Mouse (Mus musculus): ENCODE measurements around the gene Igfbpl1. TPM values are rescaled to one million over a fixed set of nuclear protein-coding genes. Genes with fewer than 3 reads are reported as not detected.
A peak's percentile ranks its signal among the peaks of the same experiment; 100 is the strongest.

The Igfbpl1 gene
- polyA plus RNA-seq, 1 experiment from 2014 or later: 0.04 TPM

- H3K9ac ChIP-seq (ENCODE audit: low read depth, low read length): no peak overlapping the region
- no peak for TF ChIP-seq CTCF (IDR thresholded peaks at IDR 0.05; ENCODE audit: low read depth)
- peaks cover 13% of the 10 kb centered on the region for H3K4me1 ChIP-seq (replicated peaks; ENCODE audit: insufficient read depth, low read length)
- 35% methylated on average over 11 of the region's 11 CpGs for WGBS
- H3K36me3 ChIP-seq (ENCODE audit: insufficient read depth, low read length): no peaks in the 10 kb centered on the region
- H3K4me2 ChIP-seq (ENCODE audit: low read length): no peak overlapping the region
- no peaks in the 10 kb centered on the region for H3K9me3 ChIP-seq (replicated peaks; ENCODE audit: low read length)
- H3K27me3 ChIP-seq (ENCODE audit: insufficient read depth, low read length): peaks cover 41% of the 10 kb centered on the region
- no peak for ATAC-seq (replicated peaks; ENCODE audit: low FRiP score, low read depth)
- H3K27ac ChIP-seq: no peak overlapping the region
- no peak for DNase-seq (ENCODE audit: low spot score)
- no peak overlapping the region for H3K4me3 ChIP-seq (replicated peaks; ENCODE audit: low read depth, low read length)
Measured at GRCm38 (mm10) chr4:45822781-45823575, 3.7 kb downstream of the Igfbpl1 start.

DNA sequence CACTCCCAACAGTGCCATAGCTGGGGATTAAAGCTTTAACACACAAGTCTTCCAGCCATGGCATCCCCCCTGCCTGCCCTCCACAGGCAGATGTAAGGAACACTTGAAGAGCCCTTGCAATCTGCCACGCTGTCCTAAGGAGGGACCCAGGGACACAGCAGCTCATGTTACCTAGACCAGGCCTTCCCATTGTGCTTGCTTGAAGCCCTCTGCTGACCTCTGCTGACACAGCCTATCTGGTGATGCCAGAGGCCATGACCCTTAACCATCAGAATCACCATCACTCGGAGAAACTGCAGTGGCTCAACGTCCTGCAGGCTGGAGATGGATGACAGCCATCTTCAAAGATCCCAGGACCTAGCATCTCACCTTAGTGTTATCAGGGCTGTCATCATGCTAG lies 4.7 kb downstream of the Igfbpl1 start:
- no peaks in the 10 kb centered on the region for H3K36me3 ChIP-seq (ENCODE audit: insufficient read depth, low read length)
- no peak for TF ChIP-seq CTCF (IDR thresholded peaks at IDR 0.05; ENCODE audit: low read depth)
- H3K27ac ChIP-seq: no peak overlapping the region
- H3K9me3 ChIP-seq (replicated peaks; ENCODE audit: low read length): no peaks in the 10 kb centered on the region
- H3K4me2 ChIP-seq (ENCODE audit: low read length): no peak overlapping the region
- ATAC-seq (replicated peaks; ENCODE audit: low FRiP score, low read depth): no peak
- H3K4me3 ChIP-seq (replicated peaks; ENCODE audit: low read depth, low read length): no peak overlapping the region
- H3K4me1 ChIP-seq (replicated peaks; ENCODE audit: insufficient read depth, low read length): peaks cover 13% of the 10 kb centered on the region
- H3K9ac ChIP-seq (ENCODE audit: low read depth, low read length): no peak overlapping the region
- H3K27me3 ChIP-seq (ENCODE audit: insufficient read depth, low read length): peaks cover 31% of the 10 kb centered on the region
- no peak for DNase-seq (ENCODE audit: low spot score)
- WGBS: 40% methylated on average over 3 of the region's 3 CpGs

- Histone ChIP-seq H3K9me3 (replicated peaks; ENCODE audit: low read length) (no peaks in the 10 kb centered on the region), H3K27ac (no peak overlapping the region), H3K4me2 (ENCODE audit: low read length) (peak overlapping the region; percentile 64), H3K4me1 (replicated peaks; ENCODE audit: insufficient read depth, low read length) (peaks cover 13% of the 10 kb centered on the region), H3K4me3 (replicated peaks; ENCODE audit: low read depth, low read length) (no peak overlapping the region; the same call in 1 of the 2 replicates), H3K27me3 (ENCODE audit: insufficient read depth, low read length) (peaks cover 16% of the 10 kb centered on the region), H3K9ac (ENCODE audit: low read depth, low read length) (no peak overlapping the region), H3K36me3 (ENCODE audit: insufficient read depth, low read length) (no peaks in the 10 kb centered on the region)
- 43% methylated on average over 8 of the region's 8 CpGs for WGBS
- peak; percentile 68 for DNase-seq (ENCODE audit: low spot score)
- no peak for ATAC-seq (replicated peaks; ENCODE audit: low FRiP score, low read depth)
- peak; percentile 90 for TF ChIP-seq CTCF (IDR thresholded peaks at IDR 0.05; ENCODE audit: low read depth)
Measured at GRCm38 (mm10) chr4:45820074-45820830, 6.5 kb downstream of the Igfbpl1 start.

DNA sequence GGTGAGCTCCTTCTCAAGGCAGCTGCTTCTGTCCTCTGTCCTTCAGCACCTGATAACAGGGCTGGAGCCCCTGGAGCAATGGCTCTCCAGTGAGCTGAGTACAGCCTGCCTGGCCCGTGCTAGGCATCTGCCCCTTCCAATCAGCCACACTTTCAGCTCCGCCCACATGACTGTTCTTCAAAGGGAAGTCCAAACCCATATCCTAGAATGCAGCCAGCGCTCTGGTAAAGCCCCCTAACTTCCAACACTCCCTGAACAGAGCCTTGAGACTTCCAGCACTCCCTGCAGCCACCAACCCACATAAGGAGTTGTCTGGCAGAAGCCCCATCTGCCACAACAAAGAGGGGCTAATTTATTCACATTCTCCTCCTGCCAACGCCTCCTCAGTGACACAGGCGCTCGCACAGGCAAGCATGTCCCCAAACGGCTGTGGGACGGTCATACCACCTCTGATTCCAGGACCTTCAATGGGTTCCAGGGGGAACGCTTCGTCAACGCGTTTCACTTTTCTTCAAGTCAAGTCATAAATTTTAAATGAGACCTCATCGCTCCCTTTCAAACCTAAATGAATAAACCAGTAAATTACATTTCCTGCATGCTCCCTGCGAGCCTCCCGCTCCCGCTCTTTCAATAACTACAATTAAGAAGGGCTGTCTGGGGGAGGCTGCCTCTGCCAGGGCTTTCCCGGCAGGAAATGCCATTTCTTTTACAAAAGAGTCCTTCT lies 7.4 kb downstream of the Igfbpl1 start:
- Histone ChIP-seq H3K36me3 (ENCODE audit: insufficient read depth, low read length) (no peaks in the 10 kb centered on the region), H3K4me3 (replicated peaks; ENCODE audit: low read depth, low read length) (peak overlapping the region; percentile 26), H3K27ac (0 out of 2 replicates have a peak overlapping the region, but pooled peaks have one; percentile 19), H3K9ac (ENCODE audit: low read depth, low read length) (0 out of 2 replicates have a peak overlapping the region, but pooled peaks have one; percentile 46), H3K9me3 (replicated peaks; ENCODE audit: low read length) (no peaks in the 10 kb centered on the region), H3K27me3 (ENCODE audit: insufficient read depth, low read length) (peaks cover 8% of the 10 kb centered on the region), H3K4me1 (replicated peaks; ENCODE audit: insufficient read depth, low read length) (peaks cover 13% of the 10 kb centered on the region), H3K4me2 (ENCODE audit: low read length) (peak overlapping the region; percentile 64)
- ATAC-seq (replicated peaks; ENCODE audit: low FRiP score, low read depth) (no peak), DNase-seq (ENCODE audit: low spot score) (peak; percentile 70)
- no peak for TF ChIP-seq CTCF (IDR thresholded peaks at IDR 0.05; ENCODE audit: low read depth)
- under 1% methylated on average over 17 of the region's 17 CpGs for WGBS

GRCm38 (mm10) chr4:45818814-45819207 lies 7.9 kb downstream of the Igfbpl1 start:
- Histone ChIP-seq H3K27me3 (ENCODE audit: insufficient read depth, low read length) (peaks cover 2% of the 10 kb centered on the region; the same call in 1 of the 2 replicates), H3K27ac (no peak overlapping the region), H3K4me2 (ENCODE audit: low read length) (peak overlapping the region; percentile 64), H3K9me3 (replicated peaks; ENCODE audit: low read length) (no peaks in the 10 kb centered on the region), H3K9ac (ENCODE audit: low read depth, low read length) (0 out of 2 replicates have a peak overlapping the region, but pooled peaks have one; percentile 46), H3K4me1 (replicated peaks; ENCODE audit: insufficient read depth, low read length) (peaks cover 13% of the 10 kb centered on the region), H3K4me3 (replicated peaks; ENCODE audit: low read depth, low read length) (peak overlapping the region; percentile 26; the same call in 1 of the 2 replicates), H3K36me3 (ENCODE audit: insufficient read depth, low read length) (no peaks in the 10 kb centered on the region)
- TF ChIP-seq CTCF (IDR thresholded peaks at IDR 0.05; ENCODE audit: low read depth): no peak
- 27% methylated on average over 4 of the region's 4 CpGs for WGBS
- no peak for DNase-seq (ENCODE audit: low spot score)
- no peak for ATAC-seq (replicated peaks; ENCODE audit: low FRiP score, low read depth)

DNA sequence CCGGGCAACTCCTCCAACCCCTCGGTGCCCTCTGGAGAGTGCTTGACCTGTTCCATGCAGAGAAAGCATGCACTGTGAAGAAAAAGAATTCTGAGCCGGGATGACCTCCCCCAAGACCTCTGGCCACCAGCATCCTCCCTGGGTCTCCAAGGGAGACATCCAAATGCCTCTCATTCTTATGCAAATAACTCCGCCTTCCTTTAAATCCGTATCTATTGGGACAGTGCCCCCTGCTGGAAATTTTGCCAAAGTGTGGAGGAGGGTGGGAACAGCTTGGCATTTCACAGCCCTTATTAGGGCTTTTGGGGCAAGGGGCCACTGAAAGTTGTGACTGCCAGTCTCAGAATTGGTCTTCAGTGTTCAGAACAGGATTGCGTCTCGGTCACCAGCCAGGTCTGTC lies 11.2 kb downstream of the Igfbpl1 start:
- no peak overlapping the region for H3K4me3 ChIP-seq (replicated peaks; ENCODE audit: low read depth, low read length)
- no peaks in the 10 kb centered on the region for H3K27me3 ChIP-seq (ENCODE audit: insufficient read depth, low read length)
- no peaks in the 10 kb centered on the region for H3K36me3 ChIP-seq (ENCODE audit: insufficient read depth, low read length)
- H3K9me3 ChIP-seq (replicated peaks; ENCODE audit: low read length): no peaks in the 10 kb centered on the region
- 46% methylated on average over 7 of the region's 7 CpGs for WGBS
- peak; percentile 66 for DNase-seq (ENCODE audit: low spot score)
- no peak for ATAC-seq (replicated peaks; ENCODE audit: low FRiP score, low read depth)
- H3K9ac ChIP-seq (ENCODE audit: low read depth, low read length): no peak overlapping the region
- H3K4me2 ChIP-seq (ENCODE audit: low read length): no peak overlapping the region
- TF ChIP-seq CTCF (IDR thresholded peaks at IDR 0.05; ENCODE audit: low read depth): peak; percentile 69
- H3K4me1 ChIP-seq (replicated peaks; ENCODE audit: insufficient read depth, low read length): peaks cover 13% of the 10 kb centered on the region
- H3K27ac ChIP-seq: no peak overlapping the region

Measured in kidney, postnatal 0 days (tissue).